Mouse (Mus musculus): ENCODE results near the gene Foxn3.
A peak's percentile ranks its signal among the peaks of the same experiment; 100 is the strongest.

The Foxn3 gene

GRCm38 (mm10) chr12:99244264-99244663 is 319.1 kb downstream of the Foxn3 start:
- no peak for DNase-seq

GRCm38 (mm10) chr12:99243316-99243715 is 320.1 kb downstream of the Foxn3 start:
- DNase-seq, result no peak

GRCm38 (mm10) chr12:99240185-99240726 is 323.1 kb downstream of the Foxn3 start:
- DNase-seq, result no peak

GRCm38 (mm10) chr12:99239735-99240134 is 323.6 kb downstream of the Foxn3 start:
- DNase-seq, result no peak

DNA sequence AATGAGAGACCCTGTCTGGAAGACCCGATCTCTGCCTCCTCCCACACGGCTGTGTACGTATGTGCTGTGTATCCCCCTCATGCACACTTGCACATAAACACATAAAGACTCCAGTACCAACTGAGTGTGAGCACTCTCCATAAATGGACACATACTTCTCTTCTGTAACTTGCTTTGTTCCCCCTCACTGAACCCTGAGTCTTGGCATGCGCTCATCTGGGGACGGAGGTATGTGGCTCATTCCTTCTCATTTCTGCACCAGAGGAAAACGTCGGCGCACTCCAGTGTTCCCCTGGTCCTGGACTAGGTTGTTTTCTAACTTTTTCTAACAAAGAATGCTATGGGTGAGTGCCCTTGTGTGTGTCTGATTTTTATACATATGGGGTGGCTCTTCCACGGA is 325.9 kb downstream of the Foxn3 start:
- no peak for DNase-seq

DNA sequence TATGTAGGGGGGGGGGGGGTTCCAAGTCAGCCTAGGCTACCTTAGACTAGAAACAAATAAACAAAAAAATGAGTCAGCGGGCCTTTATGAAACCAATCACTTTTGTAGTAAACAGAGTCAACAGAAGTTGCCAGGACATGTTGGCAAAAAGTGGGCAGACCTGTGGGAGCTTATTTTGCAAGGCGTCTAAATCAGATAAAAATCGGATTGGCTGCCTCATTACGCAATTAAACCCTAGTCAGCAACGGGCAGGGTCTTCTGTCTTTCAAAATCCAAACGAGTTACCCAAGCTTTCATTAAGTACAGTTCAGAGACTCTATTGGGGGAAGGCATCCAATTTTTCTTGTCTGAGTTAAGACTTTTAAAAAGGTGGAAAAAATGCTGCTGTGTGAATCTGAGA is 329.0 kb downstream of the Foxn3 start:
- DNase-seq, result no peak

GRCm38 (mm10) chr12:99233386-99233785 is 330.0 kb downstream of the Foxn3 start:
- DNase-seq, result no peak

DNA sequence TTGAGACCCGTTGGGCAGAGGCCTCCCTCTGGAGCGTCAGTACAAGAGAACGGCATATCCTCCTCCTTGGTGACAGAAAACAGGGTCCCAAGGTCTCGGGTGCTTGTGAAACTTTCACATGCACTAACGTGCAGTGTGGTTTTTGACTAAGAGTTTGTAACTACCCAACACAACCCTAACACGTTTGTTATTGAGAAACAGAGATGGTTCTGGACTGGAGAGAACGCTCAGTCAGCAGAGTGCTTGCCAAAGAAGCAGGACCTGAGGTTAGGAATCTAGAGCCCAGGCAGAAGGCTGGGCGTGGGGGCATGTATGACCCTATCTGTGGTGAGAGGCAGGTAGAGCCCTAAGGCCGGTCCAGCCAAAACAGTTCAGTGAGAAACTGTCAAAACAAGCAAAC is 330.9 kb downstream of the Foxn3 start:
- DNase-seq, result no peak

GRCm38 (mm10) chr12:99231321-99231720 is 332.1 kb downstream of the Foxn3 start:
- DNase-seq, result no peak

DNA sequence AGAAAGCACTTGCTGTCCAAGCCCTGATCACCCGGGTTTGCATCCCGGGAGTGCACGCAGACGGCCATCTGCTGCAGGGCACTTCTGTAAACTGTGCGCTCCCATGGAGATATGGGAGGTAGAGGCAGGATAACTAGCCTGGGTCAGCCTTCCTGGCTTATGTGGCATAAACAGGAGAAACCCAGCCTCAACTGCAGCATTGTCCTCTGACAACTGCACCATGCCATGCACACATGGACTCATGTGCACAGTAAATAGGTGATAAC is 332.7 kb downstream of the Foxn3 start:
- no peak for DNase-seq

DNA sequence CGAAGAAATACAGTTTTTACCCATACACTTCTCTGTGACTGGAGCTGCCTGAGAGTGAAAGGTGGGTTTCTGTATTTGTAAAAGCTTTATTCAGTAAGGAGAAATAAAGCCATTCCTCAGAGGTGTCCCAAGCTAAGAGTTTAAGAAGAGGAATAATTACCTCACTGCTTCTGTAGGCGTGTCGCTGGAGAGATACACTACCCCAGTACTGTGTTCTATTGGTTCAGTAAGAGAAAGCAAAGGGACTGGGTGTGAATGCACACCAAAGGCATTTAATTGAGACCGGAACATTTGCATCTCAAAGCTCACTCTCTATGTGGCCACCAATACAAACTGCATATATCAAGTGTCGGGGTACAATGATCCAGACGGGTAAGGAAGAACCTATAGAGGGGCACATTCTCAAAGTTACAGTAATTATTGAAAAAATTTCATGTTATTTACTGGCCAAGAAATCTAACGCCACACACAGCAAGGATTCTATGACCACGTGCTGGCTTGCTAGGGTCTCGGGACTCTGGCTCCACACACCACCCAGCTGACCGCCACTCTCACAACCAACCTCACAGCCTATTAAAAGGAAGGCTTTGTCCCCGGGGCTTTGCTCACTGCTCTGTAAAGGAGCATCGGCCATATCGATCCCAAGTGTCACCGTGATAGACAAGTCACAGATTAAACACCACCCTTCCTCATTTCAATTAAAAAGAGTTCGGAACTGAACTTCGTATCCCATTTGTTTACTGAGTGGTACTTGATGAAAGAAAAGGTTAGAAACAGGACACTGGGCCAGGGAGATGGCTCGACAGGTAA is 333.2 kb downstream of the Foxn3 start:
- no peak for DNase-seq

- no peak for DNase-seq
Measured at GRCm38 (mm10) chr12:99227313-99227952, 335.9 kb downstream of the Foxn3 start.

DNA sequence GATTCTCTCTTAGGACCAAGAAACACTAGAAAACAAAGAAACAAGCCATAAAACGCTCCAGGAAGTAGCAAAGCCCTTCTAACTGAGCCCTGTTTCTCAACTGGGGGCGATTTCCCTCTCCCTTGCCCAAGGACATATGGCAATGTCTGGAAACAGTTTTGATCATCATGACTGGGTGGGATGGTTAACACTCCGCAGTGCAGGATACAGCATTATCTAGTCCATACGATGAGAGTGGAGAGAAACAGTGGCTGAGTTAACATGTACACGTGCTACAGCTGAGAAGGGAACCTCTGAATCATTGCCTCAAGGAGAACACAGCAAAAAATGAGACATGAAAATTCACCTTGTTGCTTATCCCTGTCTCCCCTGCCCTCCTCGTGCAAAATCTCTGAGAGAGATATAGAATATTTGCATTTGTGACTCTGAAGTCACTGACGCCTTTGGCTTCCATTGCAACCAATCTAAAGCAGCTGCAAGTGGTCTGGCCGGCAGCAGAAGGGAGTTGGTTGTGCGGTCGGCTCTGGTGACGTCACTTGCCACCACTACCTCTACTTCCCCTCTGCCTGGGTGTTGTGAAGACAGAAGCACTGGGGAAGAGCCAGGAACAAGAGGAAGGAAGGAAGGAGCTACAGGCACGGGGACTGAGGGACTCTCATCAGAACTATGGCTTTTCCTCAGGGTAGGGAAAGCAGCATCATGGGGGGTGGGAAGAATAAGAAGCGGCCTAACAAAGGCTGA is 338.3 kb downstream of the Foxn3 start:
- DNase-seq, result no peak

DNA sequence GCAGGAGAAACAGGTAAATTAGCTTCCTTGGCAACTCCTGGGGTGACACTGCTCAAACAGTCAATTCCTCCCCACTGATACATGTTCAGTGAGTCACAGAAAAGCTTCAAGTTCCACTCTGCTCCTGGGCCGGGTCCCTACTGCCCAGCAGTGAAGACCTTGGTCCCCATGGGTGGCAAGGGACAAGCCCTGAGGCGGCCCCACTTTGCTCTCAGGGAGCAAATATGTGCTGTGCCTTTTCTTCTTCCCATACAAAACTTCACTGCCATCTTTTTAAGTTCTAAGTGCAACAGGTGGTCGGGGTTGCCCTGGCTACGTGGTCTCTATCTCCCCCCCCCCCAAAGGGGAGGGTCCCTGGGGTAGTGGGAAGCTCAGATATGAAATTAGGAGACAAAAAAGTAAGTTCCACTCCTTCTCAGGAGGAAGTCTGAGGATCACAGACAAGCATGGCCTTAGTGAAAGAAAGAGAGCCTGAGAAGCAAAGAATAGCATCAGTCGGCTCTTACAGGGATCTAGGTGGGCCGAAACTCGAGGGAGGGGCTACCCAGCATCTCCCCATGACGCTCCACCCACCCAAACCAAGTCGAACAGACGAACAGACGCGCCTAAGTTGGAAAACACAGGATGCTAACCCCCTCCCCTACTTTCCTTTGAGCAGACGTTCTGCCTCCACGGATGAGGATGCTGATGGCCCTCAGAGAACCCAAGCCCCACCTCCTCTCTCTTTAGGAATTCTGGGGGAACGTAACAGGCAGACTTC is 342.1 kb downstream of the Foxn3 start:
- no peak for DNase-seq

GRCm38 (mm10) chr12:99220333-99220732 is 343.0 kb downstream of the Foxn3 start:
- peak in 1 of 2 experiments; percentile 12 for DNase-seq

DNA sequence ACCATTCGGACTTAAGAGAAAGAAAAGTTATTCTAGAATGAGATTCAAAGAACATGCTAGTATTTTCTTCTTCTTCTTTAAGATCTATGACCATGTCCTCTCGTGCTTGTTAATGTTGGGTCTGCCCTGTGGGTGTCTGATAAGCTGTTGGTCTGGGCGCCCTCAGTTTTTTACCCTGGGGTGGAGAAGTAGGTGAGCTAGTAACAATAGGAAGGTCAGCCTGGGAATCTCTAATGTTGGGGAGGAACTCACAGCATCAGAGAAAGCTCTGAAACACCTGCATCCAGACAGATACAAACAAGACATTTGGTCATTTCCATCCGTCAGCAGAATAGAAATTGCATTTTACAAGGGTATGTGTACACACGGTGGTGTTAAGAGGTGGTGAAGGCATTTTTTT is 343.6 kb downstream of the Foxn3 start:
- DNase-seq, result no peak

GRCm38 (mm10) chr12:99217145-99217698 is 346.2 kb downstream of the Foxn3 start:
- DNase-seq, result no peak

DNA sequence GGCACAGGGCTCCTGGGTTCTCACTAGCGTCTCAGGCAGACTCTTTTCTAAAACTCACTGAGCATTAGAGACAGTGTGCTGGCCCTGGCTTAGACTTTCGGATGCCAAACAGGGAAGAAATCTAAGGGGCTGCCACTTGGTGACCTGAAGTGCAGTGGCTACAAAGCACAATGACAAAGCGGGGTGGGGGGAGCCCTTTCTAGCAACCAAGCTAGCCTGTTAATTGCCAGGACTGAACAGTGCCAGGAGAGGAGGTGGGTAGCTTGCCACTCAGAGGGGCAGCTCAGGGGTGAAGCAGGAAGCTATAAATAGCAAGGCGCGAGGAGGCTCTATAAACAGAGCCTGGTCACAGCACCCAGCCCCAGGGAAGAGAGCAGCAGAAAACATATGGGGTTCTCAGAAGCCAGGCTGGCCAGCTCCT is 347.0 kb downstream of the Foxn3 start:
- no peak for DNase-seq

DNA sequence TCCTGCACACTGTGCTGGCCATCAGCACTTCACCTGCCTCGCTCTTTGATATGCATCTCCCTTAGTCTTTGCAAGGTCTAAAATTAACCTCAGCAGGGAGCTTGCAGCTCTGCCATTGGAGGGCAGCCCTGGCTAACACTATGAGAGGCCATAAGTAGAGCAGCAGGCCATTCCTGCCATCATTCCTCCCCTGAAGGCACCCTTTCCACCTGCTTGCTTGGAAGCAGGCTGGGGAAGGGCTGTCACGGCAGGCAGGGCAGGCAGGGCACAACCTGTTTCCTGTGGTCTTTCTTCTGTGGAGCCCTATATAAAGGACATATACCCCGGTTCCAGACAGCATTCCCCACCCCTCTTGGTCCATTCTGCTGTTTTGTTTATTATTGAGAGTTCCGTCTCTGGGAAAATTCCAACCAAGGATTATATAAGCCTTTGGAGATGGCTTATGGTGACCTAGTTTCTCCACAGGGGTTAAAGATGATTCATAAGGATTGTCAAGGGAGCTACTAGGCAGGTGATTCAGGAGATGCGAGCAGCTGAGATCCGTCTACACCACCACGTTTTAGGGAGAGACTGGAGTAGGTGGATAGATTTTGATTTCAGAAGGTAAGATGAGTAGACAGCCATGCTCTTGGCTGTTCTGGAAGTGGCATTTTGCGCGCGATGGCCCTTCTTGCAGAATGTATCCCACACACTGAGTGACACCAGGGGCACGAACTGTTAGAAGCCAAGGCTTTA is 347.7 kb downstream of the Foxn3 start:
- peak; percentile 28 to 48 for DNase-seq

DNA sequence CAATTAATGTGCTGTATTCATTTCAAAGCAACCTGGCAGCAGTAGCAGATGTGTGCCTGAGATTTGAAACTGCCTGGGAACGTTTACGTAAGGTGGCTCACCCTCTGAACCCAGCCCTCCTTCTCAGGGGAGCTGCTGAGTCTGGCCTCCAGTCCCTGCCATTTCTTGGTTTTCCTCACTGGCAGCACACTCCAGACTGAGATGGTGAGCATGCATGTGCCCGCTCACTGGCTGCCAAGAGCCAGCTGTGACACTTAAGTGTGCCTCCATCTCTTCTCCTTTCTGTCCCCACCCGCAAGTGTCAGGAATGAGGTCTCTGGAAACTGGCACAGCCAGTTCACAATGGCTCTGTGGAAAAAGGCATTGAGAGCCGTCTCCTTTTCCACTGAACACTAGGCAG is 349.3 kb downstream of the Foxn3 start:
- DNase-seq, result no peak

- DNase-seq, result no peak
Measured at GRCm38 (mm10) chr12:99213218-99213617, 350.2 kb downstream of the Foxn3 start.

- DNase-seq, result no peak
Measured at GRCm38 (mm10) chr12:99209801-99210200, 353.6 kb downstream of the Foxn3 start.
